ENCODE assay signal across 9 mouse cellular contexts in the genomic region with DNA sequence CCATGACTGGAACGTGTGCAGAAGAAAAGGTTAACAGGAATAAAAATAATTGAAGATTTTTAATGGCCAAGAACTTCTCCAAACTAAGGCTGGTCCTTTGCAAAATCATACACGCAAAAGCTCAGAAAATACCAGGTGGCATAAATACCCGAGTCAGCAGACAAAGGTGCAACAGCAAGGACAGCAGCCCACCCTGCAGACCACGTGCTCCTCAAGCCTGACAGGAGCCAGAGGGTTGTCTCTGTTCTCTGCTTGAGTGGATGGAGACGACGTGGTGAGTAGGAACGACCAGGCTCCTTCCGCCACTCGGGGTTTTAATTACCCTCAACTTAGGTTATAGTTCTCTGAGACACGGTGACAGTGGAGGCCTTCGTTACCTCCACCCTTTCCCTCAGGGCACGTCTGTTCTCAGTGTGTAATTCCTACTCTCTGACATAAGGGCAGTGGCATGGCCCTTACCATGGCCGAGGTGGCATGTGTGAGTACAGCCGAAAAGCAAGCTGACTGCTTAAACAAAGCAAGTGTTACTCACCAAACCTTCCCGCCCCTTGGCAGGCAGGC.
DNase-seq lines count a peak whose midpoint lies in the region; ATAC-seq and TF ChIP-seq lines count a peak whose summit lies in the region.
"Had no signal": no experiment of that assay in that cellular context is flagged by ENCODE, and none has a peak within 500 bp of the region (broad histone marks: within the 10 kb centered on the region; RNA-seq: fewer than 3 reads in every experiment).

No protein-coding gene starts in this region.

- WGBS in lung, postnatal 0 days = 46% methylated on average over 15 of the region's 15 CpGs
- 63% methylated on average over 15 of the region's 15 CpGs for WGBS in lung, adult 2 months
- 14% methylated on average over 15 of the region's 15 CpGs for WGBS in limb, embryonic 13.5 days
- 51% methylated on average over 15 of the region's 15 CpGs for WGBS in stomach, postnatal 0 days

- H3K27me3 ChIP-seq in lung, postnatal 0 days (replicated peaks; ENCODE audit: insufficient read depth, low read length) = no peaks in the 10 kb centered on the region
- no peaks in the 10 kb centered on the region for H3K27me3 ChIP-seq in limb, embryonic 13.5 days
- H3K27me3 ChIP-seq in stomach, postnatal 0 days (ENCODE audit: control insufficient read depth, insufficient read depth, low read length) = no peaks in the 10 kb centered on the region

- peak; percentile 75 for ATAC-seq in lung, postnatal 0 days
- ATAC-seq in limb, embryonic 13.5 days (ENCODE audit: low FRiP score, low read depth) = no peak; the same call in 1 of the 2 replicates
- ATAC-seq in stomach, postnatal 0 days (ENCODE audit: low FRiP score, low TSS enrichment) = peak; percentile 35; the same call in 1 of the 2 replicates
- no peak for ATAC-seq in CD4-positive, CD25-positive, alpha-beta regulatory T cell, adult 4 months

- H3K9me3 ChIP-seq in lung, postnatal 0 days (ENCODE audit: low read length) = no peaks in the 10 kb centered on the region
- H3K9me3 ChIP-seq in limb, embryonic 13.5 days = no peaks in the 10 kb centered on the region
- H3K9me3 ChIP-seq in stomach, postnatal 0 days (ENCODE audit: control insufficient read depth, low read length) = no peaks in the 10 kb centered on the region

- intact Hi-C loops in gastrocnemius, adult 2 months (cut with DNase I) = no loop called here

- no peak for TF ChIP-seq CTCF in gastrocnemius, adult 2 months (IDR thresholded peaks at IDR 0.05)
- TF ChIP-seq CTCF in lung, postnatal 0 days (IDR thresholded peaks at IDR 0.05) = peak; percentile 6; the same call in 1 of the 2 replicates
- TF ChIP-seq CTCF in lung, adult 2 months (IDR thresholded peaks at IDR 0.05; ENCODE audit: insufficient read depth, low read length) = no peak
- no peak for TF ChIP-seq CTCF in stomach, postnatal 0 days (IDR thresholded peaks at IDR 0.05; ENCODE audit: low read depth)

- TF ChIP-seq POLR2A in lung, adult 2 months (IDR thresholded peaks at IDR 0.05; ENCODE audit: borderline replicate concordance, extremely low read depth, low read depth, low read length) = no peak

- H3K27ac ChIP-seq in gastrocnemius, adult 2 months = peak overlapping the region; percentile 41
- H3K27ac ChIP-seq in lung, postnatal 0 days (ENCODE audit: low read length) = no peak overlapping the region
- H3K27ac ChIP-seq in limb, embryonic 13.5 days = peak overlapping the region; percentile 73
- H3K27ac ChIP-seq in stomach, postnatal 0 days (replicated peaks) = peak overlapping the region; percentile 61

- no peaks in the 10 kb centered on the region for H3K36me3 ChIP-seq in lung, postnatal 0 days (ENCODE audit: insufficient read depth, low read length)
- no peaks in the 10 kb centered on the region for H3K36me3 ChIP-seq in limb, embryonic 13.5 days
- H3K36me3 ChIP-seq in stomach, postnatal 0 days (ENCODE audit: control insufficient read depth, insufficient read depth, low read length) = no peaks in the 10 kb centered on the region

- no peak for DNase-seq in gastrocnemius, adult 2 months
- DNase-seq in gastrocnemius, postnatal 4 days (ENCODE audit: low spot score in 2 of 2) = no peak
- peak; percentile 44 for DNase-seq in lung, postnatal 0 days (ENCODE audit: low spot score)
- no peak for DNase-seq in lung, adult 2 months
- DNase-seq in stomach, postnatal 0 days (ENCODE audit: low spot score) = no peak
- DNase-seq in spleen, postnatal 36 days (ENCODE audit: low spot score in 2 of 2) = no peak
- DNase-seq: adrenal gland, postnatal 14 days had no signal

- no peak for TF ChIP-seq EP300 in lung, postnatal 0 days (IDR thresholded peaks at IDR 0.05)
- no peak for TF ChIP-seq EP300 in stomach, postnatal 0 days (optimal IDR thresholded peaks at IDR 0.05)

- peak overlapping the region; percentile 55 for H3K4me3 ChIP-seq in gastrocnemius, adult 2 months
- H3K4me3 ChIP-seq in lung, postnatal 0 days (ENCODE audit: low read depth, low read length) = no peak overlapping the region
- no peak overlapping the region for H3K4me3 ChIP-seq in lung, adult 2 months (replicated peaks; ENCODE audit: extremely low read depth, low read depth, low read length)
- H3K4me3 ChIP-seq in limb, embryonic 13.5 days = peak overlapping the region; percentile 17; the same call in 1 of the 2 replicates
- no peak overlapping the region for H3K4me3 ChIP-seq in stomach, postnatal 0 days (ENCODE audit: low read depth, low read length)

- peak overlapping the region; percentile 4; the same call in 1 of the 2 replicates for H3K4me2 ChIP-seq in lung, postnatal 0 days (replicated peaks; ENCODE audit: low read depth, low read length)
- H3K4me2 ChIP-seq in limb, embryonic 13.5 days (replicated peaks) = peak overlapping the region; percentile 53
- H3K4me2 ChIP-seq in stomach, postnatal 0 days (replicated peaks; ENCODE audit: low read depth) = peak overlapping the region; percentile 28; the same call in 1 of the 2 replicates

- H3K9ac ChIP-seq in lung, postnatal 0 days (replicated peaks; ENCODE audit: low read depth) = no peak overlapping the region
- 0 out of 2 replicates have a peak overlapping the region, but pooled peaks have one; percentile 20 for H3K9ac ChIP-seq in limb, embryonic 13.5 days
- H3K9ac ChIP-seq in stomach, postnatal 0 days (ENCODE audit: low read length) = no peak overlapping the region

- H3K4me1 ChIP-seq in lung, postnatal 0 days (ENCODE audit: insufficient read depth, low read depth, low read length) = peaks cover 4% of the 10 kb centered on the region; the same call in 1 of the 2 replicates
- H3K4me1 ChIP-seq in lung, adult 2 months (ENCODE audit: control insufficient read depth, insufficient read depth, low read length) = peaks cover 3% of the 10 kb centered on the region; the same call in 1 of the 2 replicates
- H3K4me1 ChIP-seq in limb, embryonic 13.5 days = peaks cover 26% of the 10 kb centered on the region
- H3K4me1 ChIP-seq in stomach, postnatal 0 days (replicated peaks; ENCODE audit: control insufficient read depth, insufficient read depth) = no peaks in the 10 kb centered on the region

Comparison
In these comparisons a context has a peak if more than half of its experiments do, and no peak if none do; other contexts are left out.
1. H3K4me3 ChIP-seq: peak in gastrocnemius, adult 2 months (single experiment) and limb, embryonic 13.5 days (single experiment); none in lung, postnatal 0 days (single experiment), lung, adult 2 months (single experiment) and stomach, postnatal 0 days (single experiment).
2. ATAC-seq: peak in lung, postnatal 0 days (single experiment) and stomach, postnatal 0 days (single experiment); none in limb, embryonic 13.5 days (single experiment) and CD4-positive, CD25-positive, alpha-beta regulatory T cell, adult 4 months (single experiment).
3. Peak in every context shown above with its lines, with median percentiles within 50 percentile points of each other: H3K4me2 ChIP-seq.